Mouse (Mus musculus) liver, adult 2 months (tissue): ENCODE measurements around the gene Gmip.

ENCODE experiments used
- CTCF ChIP-seq: fragments of 200-500 bp; IDR thresholded peaks from 2 replicates; pipeline ENCODE4 v1.5.1; 2011; ENCODE audit warnings: low read depth, low read length, control low read depth
- POLR2A ChIP-seq: fragments of 200-500 bp; IDR thresholded peaks from 2 replicates; pipeline ENCODE4 v1.6.1; 2011; ENCODE audit warnings: low read length, control low read depth; ENCODE audit not compliant: insufficient read depth; ENCODE audit errors: extremely low read depth

GRCm38 (mm10) chr8:69861251-69861650 is 52.8 kb downstream of the Gmip start:
- TF ChIP-seq CTCF (no peak), POLR2A (no peak)
